Mouse (Mus musculus) left cerebral cortex, postnatal 36 days (tissue): Measurements from ENCODE around the gene Dpf1. TPM values are rescaled to one million over a fixed set of nuclear protein-coding genes. Genes with fewer than 3 reads are reported as not detected.

Experiments used
- DNase-seq, 2 experiments: peaks; one replicate each; pipeline ENCODE4 v3.0.0; 2021 to 2022; ENCODE audit warnings: low spot score in 2 of 2, mixed read lengths in 1 of 2
- intact Hi-C: fragments of 180-260 bp; cut with DNase I; formaldehyde crosslinking; loops from one replicate; pipeline ENCODE4 v1.15.1; 2025
- total RNA-seq, 2 experiments: library from RNA; stranded (reverse); gene quantifications; 2 replicates each; pipeline ENCODE4 v1.2.3; 2021

Gene Dpf1
- total RNA-seq, 2 experiments from 2014 or later, result 86.6 to 117 TPM

DNA sequence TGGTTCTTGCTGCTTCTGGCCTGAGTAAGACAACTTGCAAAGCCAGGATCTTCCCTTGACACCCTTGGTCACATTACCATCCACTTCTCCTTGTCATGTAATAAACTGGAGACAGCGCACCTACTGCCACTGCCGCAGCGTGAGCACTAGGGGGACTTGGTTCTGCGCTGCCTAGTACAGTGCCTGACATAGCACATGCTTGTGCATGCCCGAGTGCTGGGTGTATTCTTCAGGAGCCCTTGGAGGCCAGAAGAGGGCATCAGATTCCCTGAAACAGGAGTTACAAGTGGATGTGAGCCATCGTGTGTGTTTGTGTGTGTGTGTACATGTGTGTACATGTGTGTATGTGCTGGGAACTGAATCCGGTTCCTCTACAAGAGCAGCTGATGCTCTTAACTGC, 16.3 kb upstream of the Dpf1 start:
- DNase-seq, result no peak
- intact Hi-C loops, result no loop called here

DNA sequence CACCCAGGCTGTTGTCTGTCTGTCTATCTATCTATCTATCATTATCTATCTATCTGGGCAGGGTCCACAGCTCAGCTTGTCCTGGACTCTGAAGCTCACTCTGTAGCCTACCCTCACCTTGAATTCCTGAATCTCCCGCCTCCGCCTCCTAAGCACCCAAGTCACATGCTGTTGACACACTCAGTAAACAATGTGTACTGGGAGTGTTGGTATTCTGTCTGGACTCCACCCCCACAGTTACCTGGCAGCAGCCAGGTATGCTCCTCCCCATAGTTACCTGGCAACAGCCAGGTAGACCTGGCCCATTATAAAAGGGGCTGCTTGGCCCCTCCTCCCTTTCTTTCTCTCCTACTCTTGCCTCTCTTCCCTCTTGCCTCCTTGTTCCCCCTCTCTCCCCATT, 15.7 kb upstream of the Dpf1 start:
- DNase-seq, result no peak
- intact Hi-C loops, result no loop called here

DNA sequence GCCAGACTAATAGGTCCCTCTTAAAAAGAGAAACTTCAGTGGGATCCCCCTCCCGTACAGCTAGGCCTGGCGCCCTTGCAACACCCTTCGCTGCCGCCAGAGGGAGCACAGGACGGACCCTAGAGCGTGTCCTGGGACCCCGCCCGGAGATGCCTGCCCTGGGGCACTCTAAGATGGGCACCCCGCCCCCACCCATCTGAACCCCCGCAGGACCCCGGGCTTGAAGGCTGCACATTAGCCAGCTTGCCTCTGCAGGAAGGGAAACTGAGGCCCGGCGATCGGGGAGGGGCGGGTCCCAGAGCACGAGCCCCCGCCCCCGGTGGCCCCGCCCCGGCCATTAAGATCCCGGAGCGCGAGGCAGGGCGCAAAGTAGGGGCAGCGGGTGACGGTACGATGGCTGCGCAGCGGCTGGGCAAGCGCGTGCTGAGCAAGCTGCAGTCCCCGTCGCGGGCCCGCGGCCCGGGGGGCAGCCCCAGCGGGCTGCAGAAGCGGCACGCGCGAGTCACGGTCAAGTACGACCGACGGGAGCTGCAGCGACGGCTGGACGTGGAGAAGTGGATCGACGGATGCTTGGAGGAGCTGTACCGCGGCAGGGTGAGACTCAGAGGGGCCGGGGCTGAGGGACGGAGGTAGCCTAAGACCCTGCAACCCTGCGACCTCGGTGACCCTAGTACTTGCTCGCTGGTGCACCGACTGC, 14.7 kb upstream of the Dpf1 start, which contains the start of gene Ppp1r14a:
Ppp1r14a (plus strand) TSS at position 367 of the 697 bp plus-strand sequence.
- intact Hi-C loops, result no loop called here
- DNase-seq, result no peak

DNA sequence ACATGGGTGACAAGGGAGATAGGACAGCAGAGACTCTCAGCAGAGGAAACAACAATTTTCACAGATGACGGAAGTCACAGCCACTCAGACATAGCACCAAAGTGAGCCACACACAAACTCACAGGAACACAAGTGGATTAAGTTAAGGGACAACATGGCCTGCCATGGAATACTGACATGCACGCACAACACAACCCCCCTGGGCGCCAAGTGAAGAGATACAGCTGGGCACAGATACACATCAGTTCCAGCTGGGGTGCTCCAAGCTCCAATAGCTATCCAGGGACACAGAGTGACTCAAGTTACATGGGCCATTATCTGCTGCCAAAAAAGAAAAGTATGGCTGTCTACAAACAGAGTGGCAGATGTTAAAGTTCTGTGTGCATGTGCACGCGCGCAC, 13.9 kb upstream of the Dpf1 start:
- intact Hi-C loops, result loop anchor here (5.0 kb wide), 1 partner anchor 43 kb away; the partner anchor contains the start of gene 2200002D01Rik
- DNase-seq, result no peak

- no peak for DNase-seq
- intact Hi-C loops, result loop anchor here (5.0 kb wide), 1 partner anchor 44 kb away; the partner anchor contains the start of gene 2200002D01Rik
Measured at GRCm38 (mm10) chr7:29290691-29291485, 12.9 kb upstream of the Dpf1 start.

GRCm38 (mm10) chr7:29291616-29292457, 11.9 kb upstream of the Dpf1 start:
- intact Hi-C loops, result loop anchor here (5.0 kb wide), 1 partner anchor 45 kb away; the partner anchor contains the start of gene 2200002D01Rik
- no peak for DNase-seq

- DNase-seq, result no peak
- intact Hi-C loops, result loop anchor here (5.0 kb wide), 1 partner anchor 45 kb away; the partner anchor contains the start of gene 2200002D01Rik
Measured at GRCm38 (mm10) chr7:29292458-29293098, 11.2 kb upstream of the Dpf1 start.

- intact Hi-C loops, result loop anchor here (5.0 kb wide), 1 partner anchor 46 kb away; the partner anchor contains the start of gene 2200002D01Rik
Measured at GRCm38 (mm10) chr7:29293131-29294065, 10.4 kb upstream of the Dpf1 start.

DNA sequence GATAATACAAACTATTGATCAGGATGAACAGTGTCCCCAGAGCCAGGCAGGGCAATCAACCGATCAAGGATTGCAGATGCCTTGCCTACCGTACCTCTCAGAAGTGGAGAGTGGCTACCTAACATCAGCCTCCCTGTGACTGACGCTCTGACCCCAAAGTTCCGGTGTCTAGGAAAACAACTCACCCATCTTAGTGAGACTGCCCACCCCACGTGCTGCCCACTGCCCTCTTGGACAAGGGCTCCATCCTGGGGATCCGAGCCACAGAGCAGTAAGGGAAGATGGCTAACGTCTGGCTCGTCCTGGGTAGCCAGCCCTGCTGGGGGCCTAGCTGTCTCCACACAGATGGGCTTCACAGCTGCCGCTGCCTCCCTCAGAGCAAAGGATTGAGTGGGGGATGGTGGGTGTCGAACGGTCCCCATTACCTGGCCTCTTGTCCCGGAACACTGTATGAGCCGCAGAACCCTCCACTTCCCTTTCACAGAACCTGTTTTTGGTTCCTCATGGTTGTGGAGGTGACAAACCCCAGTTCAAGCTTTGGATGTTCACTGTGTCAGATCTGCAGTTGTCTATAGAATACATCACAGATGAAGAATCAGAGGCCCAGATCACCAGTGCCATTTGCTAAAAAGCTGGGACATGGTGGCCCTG, 9.5 kb upstream of the Dpf1 start:
- intact Hi-C loops, result loop anchor here (5.0 kb wide), 1 partner anchor 47 kb away; the partner anchor contains the start of gene 2200002D01Rik
- no peak for DNase-seq

More at GRCm38 (mm10) chr7:29293131-29294065, 10.4 kb upstream of the Dpf1 start:
- DNase-seq, result no peak

- no peak for DNase-seq
- intact Hi-C loops, result loop anchor here (5.0 kb wide), 2 partner anchors 164 to 244 kb away; partner anchors contain the start of gene Rasgrp4
Measured at GRCm38 (mm10) chr7:29295861-29296647, 7.7 kb upstream of the Dpf1 start.

DNA sequence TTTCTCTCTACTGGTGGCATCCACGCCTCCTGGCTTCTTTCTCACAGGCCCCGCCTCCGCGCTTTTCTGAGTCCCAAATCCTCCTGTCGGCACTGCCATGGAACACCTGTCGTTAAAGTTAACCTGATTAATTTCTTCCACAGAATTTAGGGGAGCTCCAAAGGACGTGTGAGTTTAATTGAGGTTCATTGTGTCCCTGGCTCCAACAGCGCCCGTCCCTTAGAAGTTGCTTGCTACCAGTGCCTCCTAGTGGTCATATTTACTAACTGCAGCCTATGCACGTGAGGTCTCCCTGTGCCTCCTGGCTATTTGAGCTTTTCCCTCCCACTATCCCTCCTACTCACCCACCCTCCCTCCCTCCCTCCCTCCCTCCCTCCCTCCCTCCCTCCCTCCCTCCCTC, 6.8 kb upstream of the Dpf1 start:
- DNase-seq, result no peak
- intact Hi-C loops, result loop anchor here (5.0 kb wide), 2 partner anchors 165 to 245 kb away; partner anchors contain the start of gene Rasgrp4

DNA sequence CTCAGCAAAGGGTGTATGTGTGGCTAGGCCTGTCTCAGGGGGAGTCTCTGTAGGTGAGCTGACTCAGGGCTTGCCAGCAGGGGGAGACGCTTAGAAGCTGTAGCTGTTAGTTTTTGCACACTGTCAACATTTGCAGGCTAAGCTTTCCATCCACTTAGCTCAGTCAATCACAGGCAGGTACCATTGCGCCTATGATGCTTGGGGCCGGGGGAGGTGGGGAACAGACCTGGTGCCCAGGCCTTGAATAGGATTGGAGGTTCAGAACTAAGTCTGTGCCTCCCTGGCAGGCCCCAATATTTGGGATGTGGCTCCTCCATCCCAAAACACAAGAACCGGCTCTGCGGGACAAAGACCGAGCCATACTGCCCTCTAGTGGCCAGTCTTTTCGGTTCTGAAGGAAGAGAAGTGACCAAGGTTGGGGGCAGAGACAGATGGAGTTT, 2.6 kb upstream of the Dpf1 start:
- intact Hi-C loops, result loop anchor here (2.0 to 5.0 kb wide), 3 partner anchors 64 to 222 kb away; partner anchors contain the start of genes Psmd8 and Yif1b
- peak in 1 of 2 experiments; percentile 61 for DNase-seq

GRCm38 (mm10) chr7:29302641-29303040, 1.1 kb upstream of the Dpf1 start:
- intact Hi-C loops, result loop anchor here (5.0 kb wide), 2 partner anchors 65 to 120 kb away; partner anchors contain the start of genes Psmd8 and Yif1b
- no peak for DNase-seq

DNA sequence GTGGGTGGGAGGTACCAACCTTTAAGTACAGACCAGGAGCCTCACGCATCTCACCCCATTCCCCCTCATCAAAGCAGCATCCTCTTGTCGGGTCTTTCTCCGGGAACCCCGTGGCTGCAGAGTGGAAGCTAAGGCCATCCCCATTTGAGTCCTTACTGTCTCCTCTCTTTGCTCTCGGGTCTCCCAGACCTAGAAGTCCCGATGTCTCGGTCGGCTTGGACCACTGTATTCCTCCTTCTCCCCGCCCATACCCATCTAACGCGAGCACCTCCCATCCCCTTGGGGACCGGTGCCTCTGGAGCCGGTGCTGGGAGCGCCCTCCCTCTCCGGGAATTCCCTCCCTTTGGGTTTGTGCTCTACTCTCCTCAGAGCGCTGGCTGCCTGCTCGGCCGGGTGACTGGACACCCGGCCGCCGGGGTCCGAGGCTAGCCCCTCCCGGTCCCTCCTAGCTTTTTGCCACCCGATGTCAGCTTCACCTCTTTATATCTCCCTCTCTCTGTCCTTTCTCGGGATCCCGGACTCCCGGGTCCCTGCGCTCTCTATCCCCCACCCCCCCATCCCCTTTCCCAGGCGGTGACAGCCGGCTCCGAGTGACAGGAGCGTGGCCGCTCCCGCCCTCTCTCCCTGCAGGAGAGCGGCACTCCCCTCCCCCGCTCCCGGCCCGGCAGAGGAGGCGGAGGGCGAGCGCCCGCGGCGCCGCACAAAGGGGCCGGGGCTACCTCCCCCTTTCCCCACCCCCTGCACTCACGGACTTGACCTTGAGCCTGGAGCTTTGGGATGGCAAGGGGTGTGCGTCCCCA, 912 bp downstream of the Dpf1 start:
- intact Hi-C loops, result loop anchor here (5.0 kb wide), 3 partner anchors 43 to 122 kb away; partner anchors contain the start of genes Psmd8 and Yif1b
- peak in 1 of 2 experiments; percentile 43 for DNase-seq

GRCm38 (mm10) chr7:29305263-29305988, 1.7 kb downstream of the Dpf1 start:
- intact Hi-C loops, result loop anchor here (5.0 kb wide), 1 partner anchor 42 kb away; no protein-coding TSS in a partner anchor
- no peak for DNase-seq
